Mouse (Mus musculus) lung, postnatal 0 days (tissue): ENCODE measurements around the gene Hmgn2.

Experiments used
- CTCF ChIP-seq: IDR thresholded peaks from 2 replicates; pipeline ENCODE4 v1.5.1; 2016; ENCODE audit warnings: antibody characterized with exemption, mild to moderate bottlenecking
- EP300 ChIP-seq: IDR thresholded peaks from 2 replicates; pipeline ENCODE4 v1.6.1; 2016; ENCODE audit warnings: antibody characterized with exemption, mild to moderate bottlenecking, control low read depth

- no peak for TF ChIP-seq EP300
- no peak for TF ChIP-seq CTCF
Observed at GRCm38 (mm10) chr4:133969114-133969770, 792 bp upstream of the Hmgn2 start.
